Mouse (Mus musculus) urinary bladder, adult 2 months (tissue): ENCODE data around the gene Etl4. TPM values are rescaled to one million over a fixed set of nuclear protein-coding genes. Genes with fewer than 3 reads are reported as not detected.

ENCODE experiments used
- DNase-seq: peaks from one replicate; pipeline ENCODE4 v3.0.0; 2022; ENCODE audit warnings: low spot score
- polyA plus RNA-seq: library from polyadenylated mRNA; depleted of rRNA; stranded (reverse); fragments of >200 nt; gene quantifications from 2 replicates; pipeline ENCODE4 v1.2.3, GENCODE M21; 2012

The Etl4 gene
- polyA plus RNA-seq, 1 experiment = 40.5 TPM

DNA sequence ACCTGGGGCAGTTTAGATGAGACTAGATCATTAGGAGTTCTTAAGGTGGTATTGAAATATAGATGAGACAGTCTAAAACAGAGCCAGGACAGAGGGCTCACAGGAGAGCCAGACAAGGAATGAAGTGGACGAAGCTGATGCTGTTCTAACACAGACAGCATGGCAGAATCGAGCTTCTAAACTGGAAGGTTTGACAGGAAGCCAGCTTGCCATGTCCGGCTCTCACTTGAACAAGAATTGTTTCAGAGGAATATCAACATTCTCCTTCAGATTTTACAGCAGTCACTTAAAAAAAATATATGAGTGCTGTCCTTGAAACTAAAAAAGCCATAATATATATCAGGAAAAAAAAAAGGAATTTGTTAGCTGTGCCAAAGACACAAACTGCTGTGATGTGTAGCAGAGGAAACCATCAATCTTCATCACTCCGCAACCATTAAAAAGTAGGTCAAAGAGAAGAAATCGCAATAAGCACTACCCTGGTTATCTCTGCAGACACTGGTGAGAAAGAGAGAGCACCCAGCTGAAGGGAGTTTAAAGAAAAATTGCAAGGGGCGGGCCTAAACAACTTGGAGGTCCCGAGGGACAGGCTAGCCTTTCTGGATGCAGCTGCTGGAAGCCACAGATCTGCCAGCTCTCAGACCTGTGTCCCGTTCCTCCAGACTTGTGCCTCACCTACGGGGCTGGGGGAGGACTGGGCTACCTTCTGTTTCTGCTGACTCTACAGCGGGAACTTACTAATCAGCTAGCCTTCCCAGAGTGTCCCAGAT lies 534.3 kb downstream of the Etl4 start:
- no peak for DNase-seq

DNA sequence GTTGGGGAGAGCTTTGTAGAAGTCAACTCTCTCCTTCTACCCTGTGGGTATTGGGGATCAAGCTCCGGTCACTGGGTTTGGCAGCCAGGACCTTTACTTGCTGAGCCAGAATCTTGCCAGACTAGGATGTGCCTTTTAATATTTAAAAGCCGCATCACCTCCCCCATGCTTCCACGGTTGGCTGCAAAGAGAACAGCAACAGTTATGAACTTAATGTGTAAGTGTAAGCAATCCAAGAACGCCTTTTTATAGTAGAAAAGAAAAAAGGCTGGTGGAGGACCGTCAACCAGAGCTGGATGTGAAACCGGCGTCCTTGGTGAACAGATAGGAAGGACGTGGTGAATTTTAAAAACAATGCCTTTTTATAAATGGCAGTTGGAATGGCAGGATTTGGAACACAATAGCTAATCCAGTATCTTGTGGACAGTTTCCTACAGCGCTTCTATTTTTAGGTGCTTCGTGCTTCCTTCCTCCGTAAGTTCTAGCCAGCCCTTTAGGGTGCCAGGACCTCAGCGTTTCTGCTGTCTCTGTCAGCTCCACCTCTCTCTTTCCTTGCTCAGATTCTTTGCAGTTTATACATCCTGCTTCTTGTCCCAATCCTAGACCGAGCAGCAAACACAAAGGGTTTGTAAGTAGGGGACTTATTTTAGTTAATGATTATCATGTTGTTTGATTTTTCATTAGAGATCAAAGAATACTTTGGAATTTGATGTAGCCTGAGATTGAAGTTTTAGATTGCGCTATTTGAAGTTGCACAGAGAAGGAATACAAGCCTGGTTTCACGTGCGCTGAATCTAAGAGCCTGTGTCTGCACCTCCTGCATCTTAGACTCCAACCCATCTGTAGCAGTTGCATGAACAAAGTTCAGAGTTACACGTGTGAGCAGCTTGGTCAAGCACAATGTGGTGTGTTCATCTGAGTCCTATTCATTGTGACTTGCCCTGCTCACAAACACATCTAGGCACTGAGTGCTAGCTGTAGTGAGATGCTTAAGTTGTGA lies 535.9 kb downstream of the Etl4 start:
- no peak for DNase-seq

DNA sequence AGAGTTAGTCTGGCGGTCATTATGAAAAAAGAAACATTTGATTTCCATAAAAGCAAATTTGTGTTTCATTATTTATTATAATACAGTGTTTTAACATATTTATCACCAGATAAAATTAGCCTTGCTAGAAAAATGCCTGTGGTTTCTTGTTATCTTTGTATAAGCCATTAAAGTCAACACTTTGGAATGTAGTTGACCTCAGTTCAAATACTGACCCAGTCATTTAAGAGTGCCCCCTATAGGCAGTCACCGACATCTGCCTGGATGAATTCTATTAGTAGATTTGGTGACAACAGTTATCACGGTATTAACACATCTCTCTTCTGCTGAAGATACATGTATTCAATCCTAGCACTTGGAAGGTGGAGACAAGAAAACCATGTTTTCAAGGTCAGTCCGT lies 536.6 kb downstream of the Etl4 start:
- no peak for DNase-seq

DNA sequence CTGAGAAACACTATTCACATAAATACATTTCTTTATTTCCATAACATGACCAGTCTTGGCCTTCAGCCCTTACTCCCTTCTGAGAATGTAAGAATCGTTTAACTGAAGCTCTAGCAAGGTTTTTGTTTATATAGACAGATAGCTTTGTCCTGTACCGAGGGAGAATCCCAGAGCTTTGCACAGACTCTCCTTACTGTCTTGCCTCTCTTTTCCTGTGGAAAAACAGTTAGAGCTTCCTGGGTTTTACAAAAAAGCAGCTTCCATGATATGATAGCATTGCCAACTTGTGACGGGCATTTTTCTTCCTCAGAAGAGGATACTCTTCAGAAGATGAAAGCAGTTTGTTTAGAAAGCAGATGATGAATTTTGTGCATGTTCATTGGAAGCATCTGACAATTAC lies 541.4 kb downstream of the Etl4 start:
- no peak for DNase-seq

DNA sequence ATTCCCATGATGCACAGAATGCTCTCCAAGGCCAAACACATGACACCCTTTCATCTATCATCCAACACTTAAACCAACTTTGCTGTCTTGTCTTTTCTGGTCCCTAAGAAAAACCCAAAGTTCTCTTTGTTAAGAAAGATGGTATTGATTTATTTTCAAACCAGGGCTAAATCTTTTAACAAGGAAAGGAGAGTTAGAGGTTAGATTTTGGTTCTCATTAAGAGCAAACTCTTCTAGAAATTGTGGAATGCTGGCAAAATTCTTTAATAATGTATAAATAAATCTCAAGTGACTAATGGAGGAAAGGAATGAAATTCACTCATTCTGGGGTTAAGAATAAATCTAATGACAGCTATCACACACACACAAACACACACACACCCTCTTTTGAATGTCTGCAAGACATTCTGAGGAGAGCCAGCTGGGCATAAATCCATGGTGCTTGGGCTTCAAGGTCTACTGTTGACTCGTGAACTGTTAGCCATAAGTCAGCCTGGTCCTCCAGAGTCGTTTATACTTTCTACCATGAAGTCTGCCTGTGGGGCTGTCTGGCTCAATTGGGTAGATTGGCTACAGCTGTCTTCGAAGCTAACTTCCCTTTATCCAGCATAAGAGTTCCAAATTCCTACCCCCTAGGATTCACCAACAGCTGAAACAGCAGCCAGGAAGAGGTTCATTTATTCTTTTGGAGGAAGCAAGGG lies 544.1 kb downstream of the Etl4 start:
- no peak for DNase-seq

DNA sequence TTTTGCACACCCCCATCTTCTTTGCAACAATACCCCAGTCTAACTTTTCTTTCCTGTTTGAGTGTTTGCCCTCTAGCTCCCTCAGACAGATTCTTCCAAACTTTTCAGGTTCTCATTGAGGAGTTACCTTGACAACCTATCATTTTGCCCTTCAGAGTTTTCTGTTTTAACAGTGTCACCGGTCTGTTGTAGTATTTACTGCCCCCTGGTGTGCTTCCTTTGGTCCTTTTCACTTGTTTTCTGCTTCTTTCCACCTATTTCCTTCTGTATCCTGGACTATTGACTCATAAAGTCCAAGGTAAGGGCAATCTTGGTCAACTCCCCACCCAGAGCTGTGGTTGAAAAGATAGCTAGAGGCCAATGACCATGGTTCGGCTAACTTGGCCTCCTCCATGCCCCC lies 569.6 kb downstream of the Etl4 start:
- no peak for DNase-seq

DNA sequence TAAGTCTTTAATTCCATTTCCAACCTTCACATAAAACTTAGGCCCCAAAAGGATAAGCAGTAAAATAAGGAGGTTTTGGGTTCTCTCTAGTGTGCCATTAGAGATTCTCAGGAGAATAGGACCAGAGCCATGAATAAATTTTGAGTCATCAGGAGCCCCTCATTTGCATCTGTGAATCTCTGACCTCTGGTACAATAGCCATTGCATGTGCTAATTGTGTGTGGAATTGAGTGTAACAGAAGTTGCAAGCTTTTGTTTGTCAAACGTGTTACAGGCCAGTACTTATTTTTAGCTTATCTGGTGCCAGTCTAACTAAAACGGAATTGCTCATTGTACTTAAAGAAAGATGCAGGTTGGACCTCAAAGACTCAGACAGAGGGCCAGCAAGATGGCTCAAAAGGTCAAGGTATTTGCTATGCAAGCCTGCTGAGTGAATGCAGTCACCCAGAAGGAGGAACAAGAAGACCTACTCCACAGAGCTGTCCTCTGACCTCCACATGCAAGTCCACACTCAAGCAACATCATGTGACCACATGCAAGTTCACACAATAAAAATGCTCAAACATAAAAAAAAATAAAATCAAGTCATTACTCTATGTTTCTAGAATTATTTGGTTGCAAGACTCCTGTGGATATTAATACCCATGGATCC lies 576.7 kb downstream of the Etl4 start:
- DNase-seq = no peak

DNA sequence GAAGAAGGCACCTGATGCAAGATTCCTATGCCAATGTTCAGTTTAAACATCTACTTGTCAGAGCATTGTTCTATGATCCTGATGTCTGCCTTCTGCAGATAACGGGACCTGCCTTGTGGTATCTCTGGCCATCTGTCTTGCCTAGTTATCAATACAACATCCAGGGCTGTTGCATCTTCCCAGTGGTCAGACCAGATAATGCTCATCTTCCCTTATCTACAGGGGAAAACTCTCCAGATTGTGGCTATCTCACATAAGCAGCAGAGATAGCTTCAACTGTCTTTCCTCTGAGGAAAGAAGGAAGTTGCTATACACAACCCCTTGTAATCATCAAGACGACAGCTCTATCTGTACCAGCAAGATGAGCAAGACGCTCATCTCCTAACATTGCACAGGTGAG lies 579.5 kb downstream of the Etl4 start:
- no peak for DNase-seq

DNA sequence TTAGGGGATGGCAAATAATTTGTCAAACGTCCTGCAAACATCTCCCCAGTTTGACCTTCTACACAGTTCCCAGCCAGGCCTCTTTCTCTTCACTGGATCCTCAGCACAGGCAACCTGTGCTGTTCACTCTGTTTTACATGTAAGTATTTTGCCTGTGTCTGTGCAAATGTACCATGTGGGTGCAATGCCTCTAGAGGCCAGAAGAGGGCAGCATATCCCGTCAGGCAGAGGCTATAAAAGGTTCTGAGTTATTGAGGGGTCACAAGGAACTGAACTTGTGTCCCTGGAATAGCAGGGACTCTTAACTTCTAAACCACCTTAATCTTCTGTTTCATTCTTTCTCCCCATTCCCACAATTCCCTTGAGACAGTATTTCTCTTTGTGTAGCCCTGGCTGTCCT lies 582.5 kb downstream of the Etl4 start:
- DNase-seq = no peak

DNA sequence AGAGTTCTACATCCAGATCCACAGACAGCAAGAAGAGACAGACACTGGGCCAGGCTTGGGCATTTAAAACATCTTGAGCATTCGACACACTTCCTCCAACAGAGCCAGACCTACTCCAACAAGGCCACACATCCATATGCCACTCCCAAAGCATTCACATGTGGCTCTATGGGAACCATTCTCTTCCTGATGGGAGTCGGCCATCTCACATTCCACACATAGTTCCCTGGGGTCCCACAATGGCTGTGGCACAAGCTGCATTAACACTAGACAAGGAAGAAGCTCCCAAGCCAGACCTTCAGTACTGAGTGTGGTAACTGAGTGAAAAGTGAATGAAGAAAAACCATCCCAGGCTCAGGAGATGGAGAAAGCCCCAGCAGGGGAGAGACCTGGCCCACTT lies 584.2 kb downstream of the Etl4 start:
- DNase-seq = no peak

DNA sequence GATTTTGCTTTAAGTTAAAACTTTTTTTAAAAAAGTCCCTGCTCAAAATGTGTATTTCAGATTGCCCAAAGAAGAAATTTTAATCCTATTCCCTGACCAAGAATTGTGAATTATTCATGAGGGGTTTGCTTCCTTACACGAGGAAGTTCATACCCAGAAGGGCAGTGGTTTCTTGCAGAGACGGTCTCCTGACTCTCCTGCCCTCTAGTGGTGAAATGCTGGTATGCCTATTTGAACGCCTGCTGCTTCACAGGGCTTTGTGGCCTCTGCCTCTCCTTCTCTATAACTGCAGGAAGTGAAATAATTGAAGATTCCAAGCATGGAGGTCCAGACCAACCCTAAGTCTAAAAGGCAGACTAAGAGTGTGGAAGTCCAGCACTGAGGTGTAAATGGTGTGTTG lies 585.1 kb downstream of the Etl4 start:
- DNase-seq = no peak

DNA sequence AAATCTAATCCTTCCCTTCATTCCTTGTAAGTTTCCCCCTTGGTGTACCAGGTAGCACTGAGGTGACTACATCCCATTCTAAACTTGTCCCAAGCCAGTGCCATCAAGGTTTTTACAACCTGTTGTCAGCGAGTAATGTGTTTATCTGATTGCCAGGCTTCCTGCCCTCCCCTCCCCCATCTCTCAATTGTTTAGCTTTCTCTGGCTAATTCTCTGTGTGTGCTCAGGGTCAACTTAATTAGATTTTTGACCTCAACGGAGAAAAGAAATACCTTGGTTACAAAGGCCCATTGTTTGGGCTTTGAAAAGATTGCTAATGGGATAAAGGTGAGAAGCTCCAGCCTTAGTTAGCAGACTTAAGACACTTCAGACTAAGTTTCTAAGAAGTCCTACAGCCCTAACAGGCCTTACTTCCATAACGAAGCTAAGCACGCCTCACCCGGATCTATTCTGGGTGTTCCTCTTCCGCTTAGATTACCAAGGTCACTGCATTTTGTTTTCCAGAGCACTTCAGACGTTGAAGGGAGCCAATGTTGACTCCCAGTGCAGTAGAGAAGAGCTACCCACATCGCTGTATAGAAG lies 586.7 kb downstream of the Etl4 start:
- DNase-seq = no peak

DNA sequence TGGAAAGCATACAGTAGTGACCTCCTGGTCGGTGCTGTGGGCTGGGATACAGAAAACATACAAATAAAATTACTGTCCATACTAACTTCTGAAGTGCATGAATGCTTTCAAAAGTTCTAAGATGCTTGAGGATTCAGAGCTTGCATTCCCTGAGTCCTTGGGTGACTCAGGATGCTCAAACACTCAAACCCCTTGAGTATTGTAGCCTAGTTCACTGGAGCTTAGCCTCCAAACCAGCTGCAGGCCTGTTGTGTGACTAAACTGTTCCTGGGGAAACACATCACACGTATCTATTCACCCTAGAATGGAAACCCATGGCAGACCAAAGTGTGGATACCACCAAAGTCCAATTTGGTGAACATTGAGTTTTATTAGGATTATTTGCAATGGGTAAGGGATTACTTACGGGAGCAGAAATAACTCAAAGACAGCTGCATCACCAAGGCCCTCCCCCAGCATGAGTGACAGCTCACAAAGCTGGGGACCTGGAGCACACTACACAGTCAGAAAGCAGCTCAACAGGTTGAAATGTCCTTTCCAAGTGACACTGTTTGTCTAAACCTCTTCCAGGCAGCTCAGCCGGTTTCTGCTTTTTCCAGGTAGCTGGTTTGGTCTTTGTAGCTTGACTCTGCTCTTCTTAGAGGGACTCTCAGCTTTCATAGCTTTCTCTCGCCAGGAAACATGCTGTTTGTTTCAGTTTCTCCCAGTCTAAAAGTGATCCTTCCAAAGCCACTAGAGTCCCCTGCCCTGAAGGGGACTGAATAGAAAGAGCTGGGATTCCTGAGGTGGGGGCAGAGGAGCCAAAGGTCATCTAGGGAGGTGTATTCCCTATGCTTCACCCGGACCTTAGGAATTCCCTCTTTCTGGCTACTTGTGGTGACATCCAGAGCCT lies 598.5 kb downstream of the Etl4 start:
- no peak for DNase-seq

DNA sequence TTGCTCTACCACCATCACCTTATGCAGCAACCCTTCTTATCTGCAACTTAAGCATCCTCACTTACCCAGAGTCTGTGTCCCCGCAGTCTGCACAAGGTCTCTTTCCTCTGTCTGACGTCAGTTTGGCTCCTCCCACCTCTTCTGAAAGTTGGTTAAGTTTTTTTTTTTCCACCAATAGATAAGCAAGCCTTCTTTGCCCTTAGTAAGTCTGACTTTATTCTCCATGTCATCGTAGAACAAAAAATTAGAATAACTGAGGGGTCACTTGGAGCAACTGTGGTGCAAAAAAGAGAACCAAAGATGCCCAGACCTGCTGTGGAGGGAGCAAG lies 599.1 kb downstream of the Etl4 start:
- no peak for DNase-seq

DNA sequence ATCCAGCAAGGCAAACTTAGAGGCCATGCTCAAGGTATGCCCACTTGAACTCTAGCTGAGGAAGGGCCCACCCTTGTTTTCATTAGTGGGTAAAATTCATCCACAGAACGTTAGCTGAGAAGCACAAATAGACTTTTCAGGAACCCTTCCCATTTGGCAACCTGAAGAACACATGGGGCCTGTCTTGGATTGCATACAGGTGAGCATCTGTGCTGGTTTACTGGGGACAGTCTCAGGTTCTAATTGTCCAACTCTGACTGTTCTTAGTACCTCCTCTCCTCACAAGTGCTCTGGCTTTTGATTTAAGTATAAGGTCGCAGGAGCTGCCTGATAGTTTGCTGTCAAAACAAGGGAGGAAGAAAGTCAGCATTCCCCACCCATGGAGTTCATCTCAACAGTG lies 600.5 kb downstream of the Etl4 start:
- no peak for DNase-seq

DNA sequence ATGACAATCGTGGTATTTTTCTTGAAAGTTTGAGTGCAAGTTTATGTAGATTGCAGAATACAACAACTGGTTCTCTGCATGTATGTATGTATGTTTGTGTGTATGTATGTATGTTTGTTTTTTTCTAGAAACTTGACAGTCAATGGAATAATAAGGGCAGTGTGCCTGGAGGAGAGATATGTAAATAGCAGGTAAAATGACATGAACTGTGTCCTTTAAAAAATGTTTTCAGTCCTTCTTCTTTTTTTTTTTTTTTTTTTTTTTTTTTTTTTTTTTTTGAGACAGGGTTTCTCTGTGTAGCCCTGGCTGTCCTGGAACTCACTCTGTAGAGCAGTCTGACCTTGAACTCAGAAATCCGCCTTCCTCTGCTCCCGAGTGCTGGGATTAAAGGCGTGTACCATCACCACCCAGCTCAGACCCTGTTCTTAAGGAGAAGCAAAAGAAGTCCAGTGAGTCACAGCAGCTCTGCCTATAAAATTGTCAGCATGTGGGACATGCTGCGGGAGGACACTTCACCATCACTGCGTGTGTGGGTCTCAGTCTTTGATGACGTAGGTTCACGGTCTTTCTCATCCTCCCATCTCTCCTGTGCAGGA lies 606.8 kb downstream of the Etl4 start:
- no peak for DNase-seq

DNA sequence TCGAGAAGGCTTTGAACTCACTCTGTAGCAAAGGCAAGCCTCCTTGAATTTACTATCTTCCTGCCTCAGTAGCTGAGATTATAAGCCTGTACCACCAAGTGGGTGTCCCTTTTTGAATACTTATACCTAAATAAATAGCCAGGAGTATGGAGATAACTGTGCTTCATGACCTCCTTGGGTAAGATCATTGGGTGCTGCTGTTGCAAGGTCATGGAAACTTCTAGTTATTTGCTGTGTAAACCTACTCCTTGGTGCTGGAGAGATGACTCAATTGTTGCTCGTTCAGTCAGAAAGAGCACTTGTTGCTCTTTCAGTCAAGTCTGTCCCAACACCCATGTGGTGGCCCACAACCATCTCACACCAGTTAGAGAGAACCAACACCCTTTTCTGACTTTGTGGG lies 608.3 kb downstream of the Etl4 start:
- no peak for DNase-seq

DNA sequence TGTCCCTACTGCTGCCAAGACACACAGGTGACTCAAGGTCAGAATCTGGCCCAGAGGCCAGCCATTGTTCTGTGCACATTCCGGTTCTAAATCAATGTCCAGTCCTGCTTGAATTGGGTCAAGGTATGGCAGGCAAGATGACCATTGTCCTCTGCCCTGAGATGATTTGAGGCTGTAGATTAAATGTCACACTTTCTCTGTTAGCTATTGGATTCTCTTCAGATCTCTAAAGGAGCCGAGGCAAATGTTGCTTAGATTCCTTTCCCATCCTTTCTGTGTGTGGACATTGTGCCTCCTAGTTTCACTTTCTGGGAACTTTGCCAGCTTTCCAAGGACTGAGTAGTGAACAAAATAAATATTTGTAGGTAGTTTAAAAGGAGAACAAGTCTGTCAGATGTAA lies 608.9 kb downstream of the Etl4 start:
- no peak for DNase-seq

DNA sequence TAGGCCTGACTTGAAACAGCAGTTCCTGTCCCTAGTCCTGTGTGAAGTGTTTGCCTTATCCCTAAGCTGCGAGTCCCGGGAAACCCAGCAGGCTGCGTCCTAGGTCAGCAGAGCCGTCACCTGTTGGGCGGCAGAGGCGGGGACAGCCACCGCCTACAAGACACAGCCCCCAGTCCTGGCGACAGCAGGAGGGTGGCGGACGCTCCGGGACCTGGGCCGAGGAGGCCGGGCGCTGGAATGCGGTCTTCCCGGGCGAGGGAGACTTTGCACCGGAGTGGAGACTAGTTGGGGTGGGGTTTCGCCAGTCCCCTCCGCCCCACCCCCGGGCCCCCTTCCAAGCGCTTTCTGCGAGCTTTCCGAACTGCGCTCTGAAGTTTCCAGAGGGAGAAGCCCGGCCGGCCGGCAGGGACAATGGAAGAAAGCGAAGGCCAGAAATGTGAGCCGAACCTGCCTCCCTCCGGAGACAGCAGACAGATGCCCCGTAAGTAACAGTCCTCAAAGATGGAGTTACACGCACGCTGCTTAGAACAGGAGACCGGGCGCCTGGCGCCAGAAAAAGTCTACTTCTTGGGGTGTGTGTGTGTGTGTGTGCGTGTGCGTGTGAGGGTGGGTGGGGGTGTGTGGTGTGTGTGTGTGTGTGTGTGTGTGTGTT lies 610.0 kb downstream of the Etl4 start:
- peak; percentile 62 for DNase-seq

DNA sequence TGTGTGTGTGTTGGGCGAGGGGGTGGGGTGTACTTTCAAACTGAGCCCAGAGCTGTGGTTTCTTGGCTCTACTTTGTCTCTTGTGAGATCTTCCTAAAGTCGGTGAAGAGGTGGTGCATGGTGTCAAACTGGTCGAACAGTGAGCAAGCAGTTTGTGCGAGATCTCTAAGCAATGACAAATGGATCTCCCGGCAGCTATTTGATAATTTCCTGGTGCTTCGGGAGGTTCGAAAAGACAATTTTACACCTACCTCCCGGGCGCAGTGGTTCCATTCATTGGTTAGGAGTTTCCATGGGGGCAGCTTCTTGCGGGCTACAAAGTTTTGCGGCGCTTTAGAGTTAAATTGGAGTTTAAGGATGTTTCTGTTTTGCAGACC lies 610.5 kb downstream of the Etl4 start:
- DNase-seq = no peak
